In the genomic region with DNA sequence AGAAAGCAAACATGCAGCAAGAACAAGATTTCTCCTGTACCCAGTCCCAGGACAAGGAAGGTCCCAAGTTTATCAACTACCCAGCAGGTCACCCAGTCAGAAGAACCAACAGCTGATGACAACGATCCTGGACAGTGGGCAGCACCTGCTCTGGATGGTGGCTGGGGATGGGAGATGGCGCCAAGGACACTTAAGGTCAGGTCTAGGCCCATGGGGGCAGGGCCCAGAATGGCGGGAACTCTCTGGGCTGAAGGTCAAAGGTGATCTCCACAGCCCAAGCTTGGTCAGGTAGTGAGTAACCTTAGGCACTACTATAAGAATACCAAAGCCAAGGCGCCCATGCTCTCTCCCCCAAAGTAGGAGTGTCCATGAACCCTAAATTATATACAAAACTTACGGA, we compare ENCODE assay signal across 26 mouse cellular contexts. TPM values are rescaled to one million over a fixed set of nuclear protein-coding genes. Genes with fewer than 3 reads are reported as not detected.
DNase-seq lines count a peak whose midpoint lies in the region; TF ChIP-seq lines count a peak whose summit lies in the region.
"Had no signal": no experiment of that assay in that cellular context is flagged by ENCODE, and none has a peak within 500 bp of the region (broad histone marks: within the 10 kb centered on the region; RNA-seq: fewer than 3 reads in every experiment).

No protein-coding gene starts in this region.

- H3K27ac ChIP-seq in left cerebral cortex, adult 2 months: no peak overlapping the region
- no peak overlapping the region for H3K27ac ChIP-seq in olfactory bulb, adult 2 months (ENCODE audit: insufficient read depth, low read depth, low read length)
- H3K27ac ChIP-seq: embryonic facial prominence, embryonic 10.5 days; embryonic facial prominence, embryonic 13.5 days; forebrain, embryonic 12.5 days; forebrain, embryonic 15.5 days; heart, embryonic 15.5 days; hindbrain, embryonic 10.5 days; hindbrain, embryonic 13.5 days; intestine, embryonic 15.5 days had no signal

- no peak for TF ChIP-seq CTCF in left cerebral cortex, adult 2 months (IDR thresholded peaks at IDR 0.05)
- TF ChIP-seq CTCF in olfactory bulb, adult 2 months (IDR thresholded peaks at IDR 0.05; ENCODE audit: insufficient read depth, low read depth, low read length): no peak

- peaks cover 45% of the 10 kb centered on the region for H3K4me1 ChIP-seq in olfactory bulb, adult 2 months (ENCODE audit: control insufficient read depth, insufficient read depth, low read length)

- peak overlapping the region; percentile 86; the same call in 1 of the 2 replicates for H3K4me3 ChIP-seq in left cerebral cortex, adult 2 months
- H3K4me3 ChIP-seq in olfactory bulb, adult 2 months (ENCODE audit: insufficient read depth, low read depth, low read length): peak overlapping the region; percentile 33
- H3K4me3 ChIP-seq: embryonic facial prominence, embryonic 10.5 days; embryonic facial prominence, embryonic 13.5 days; erythroblast, embryonic 14.5 days; forebrain, embryonic 12.5 days; forebrain, embryonic 15.5 days; heart, embryonic 12.5 days; heart, embryonic 15.5 days; hindbrain, embryonic 10.5 days; hindbrain, embryonic 13.5 days; intestine, embryonic 15.5 days had no signal

- peak; percentile 57 for DNase-seq in cerebellum, adult 9-11 months
- DNase-seq in cerebellum, postnatal 14 days: no peak
- DNase-seq in left cerebral cortex, adult 2 months (ENCODE audit: extremely low spot score in 1 of 2, low spot score in 2 of 2): no peak
- DNase-seq in left cerebral cortex, adult 8-10 months (ENCODE audit: low spot score in 2 of 2): no peak
- DNase-seq in frontal cortex, postnatal 36 days (ENCODE audit: low spot score in 2 of 2): no peak
- DNase-seq: adrenal gland, postnatal 10 days; adrenal gland, postnatal 36 days; B cell, adult 2 months; cerebellum, adult 8-10 months; embryo, embryonic 11 days; gastrocnemius, postnatal 25 days; heart, adult 18-20 months; heart, postnatal 10 days; heart, postnatal 36 days; kidney, adult 11 months had no signal

- 54% methylated on average over 5 of the region's 5 CpGs for WGBS in olfactory bulb, adult 2 months

- TF ChIP-seq POLR2A in olfactory bulb, adult 2 months (IDR thresholded peaks at IDR 0.05; ENCODE audit: insufficient read depth, low read depth, low read length): no peak

- intact Hi-C loops in left cerebral cortex, adult 2 months (cut with DNase I): loop anchor here (2.0 to 5.0 kb wide), 2 partner anchors 13 to 45 kb away; no protein-coding TSS in a partner anchor

RNA-seq across cellular contexts. Expression of a gene that starts 4.3 kb away (rescaled TPM):
- total RNA-seq in left cerebral cortex, adult 2 months (2021): 100 to 1,000 TPM; 607 to 644 TPM
- total RNA-seq in left cerebral cortex, adult 8-10 months (2022): 100 to 1,000 TPM; 652 to 710 (median 699) TPM
- 150 and 183 TPM in 2 replicates for polyA plus RNA-seq in olfactory bulb, adult 2 months (2012; ENCODE audit: insufficient read depth, insufficient read length, low replicate concordance, missing spikeins)
- polyA plus RNA-seq: erythroblast, embryonic 14.5 days had no signal
